Mouse (Mus musculus) ovary, postnatal 14 days (tissue): ENCODE measurements around the gene Mrc2.

Experiments
- DNase-seq: peaks from one replicate; pipeline ENCODE4 v3.0.0; 2022; ENCODE audit warnings: low spot score

Mrc2 gene

DNA sequence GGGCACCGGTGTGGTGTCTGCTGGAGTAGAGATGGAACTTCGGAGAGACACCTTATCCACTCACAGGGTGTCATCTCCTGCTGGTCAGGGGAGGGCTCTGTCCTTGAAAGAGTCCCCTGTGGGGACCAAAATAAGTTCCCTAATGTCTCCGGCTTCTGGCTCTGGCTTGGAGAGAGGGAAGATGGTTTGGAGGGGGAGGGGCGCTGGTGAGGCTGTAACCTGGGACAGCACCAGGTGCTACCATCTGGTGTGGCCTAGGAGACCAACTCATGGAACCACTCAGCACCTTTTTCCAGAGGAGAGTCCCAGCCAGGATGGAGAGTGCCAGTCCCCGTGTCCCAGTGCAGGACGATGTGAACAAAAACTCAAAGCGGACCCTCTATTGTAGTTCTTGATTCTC lies 58.2 kb downstream of the Mrc2 start:
- DNase-seq: no peak

DNA sequence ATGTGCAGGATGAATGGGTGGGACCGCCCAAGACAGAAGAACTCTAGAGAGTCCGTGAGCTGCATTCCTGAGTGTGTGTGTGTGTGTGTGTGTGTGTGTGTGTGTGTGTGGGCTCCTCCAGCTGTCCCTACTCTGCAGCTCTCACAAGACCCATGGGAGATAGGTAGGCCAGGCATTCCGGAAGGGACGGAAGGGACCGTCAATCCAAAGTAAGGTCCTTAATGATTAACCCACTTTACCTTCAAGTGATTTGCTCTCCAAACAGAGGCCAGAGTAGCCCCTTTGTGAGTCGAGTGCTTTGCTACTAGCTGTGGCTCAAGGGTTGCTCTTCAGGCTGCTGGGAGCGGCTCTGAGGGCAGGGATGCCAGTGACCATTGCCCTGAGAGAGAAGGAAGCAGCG lies 59.7 kb downstream of the Mrc2 start:
- no peak for DNase-seq

DNA sequence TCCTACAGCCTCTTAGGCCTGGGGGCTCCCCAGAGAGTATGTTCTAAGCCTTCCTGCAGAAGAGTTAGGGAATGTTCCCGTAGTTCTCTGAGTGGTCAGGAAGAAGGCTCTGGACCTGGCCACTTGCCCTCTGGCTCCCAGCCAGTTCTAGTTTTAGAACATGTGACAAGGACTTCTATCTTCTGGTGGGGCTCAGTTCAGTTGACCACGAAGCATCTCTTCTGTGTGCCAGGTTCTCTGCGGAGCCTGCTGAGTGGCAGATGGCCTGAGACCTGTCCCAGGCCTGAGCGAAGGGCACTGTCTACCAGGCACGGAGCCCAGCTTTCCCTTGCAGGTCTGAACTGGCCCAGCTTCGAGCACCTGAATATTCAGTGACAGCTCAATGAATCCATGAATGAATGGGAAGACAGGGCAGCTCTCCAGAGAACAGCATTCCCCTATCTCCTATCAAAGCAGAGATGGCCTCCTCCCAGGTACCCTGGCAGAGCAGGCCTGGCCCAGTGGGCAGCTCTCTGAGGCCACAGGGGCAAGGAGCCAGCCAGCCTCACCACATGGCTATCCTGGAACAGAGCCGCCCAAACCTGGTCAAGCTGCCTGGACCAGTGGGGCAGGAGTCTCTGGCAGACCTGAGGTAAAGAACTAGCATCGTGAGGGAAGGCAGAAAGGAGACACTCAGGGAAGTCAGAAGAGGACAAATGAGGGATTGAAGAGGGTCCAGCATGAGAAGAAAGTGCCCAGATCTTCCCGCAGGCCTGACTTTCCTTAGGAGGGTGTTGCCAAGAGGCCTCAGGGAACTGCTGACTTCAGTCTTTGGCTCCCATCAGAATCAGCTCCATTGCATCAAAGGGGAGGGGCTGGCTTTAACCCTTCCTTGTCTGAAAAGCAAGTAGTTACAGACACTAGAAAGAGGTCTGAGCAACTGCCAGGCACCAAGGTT lies 60.8 kb downstream of the Mrc2 start:
- DNase-seq: peak; percentile 70

DNA sequence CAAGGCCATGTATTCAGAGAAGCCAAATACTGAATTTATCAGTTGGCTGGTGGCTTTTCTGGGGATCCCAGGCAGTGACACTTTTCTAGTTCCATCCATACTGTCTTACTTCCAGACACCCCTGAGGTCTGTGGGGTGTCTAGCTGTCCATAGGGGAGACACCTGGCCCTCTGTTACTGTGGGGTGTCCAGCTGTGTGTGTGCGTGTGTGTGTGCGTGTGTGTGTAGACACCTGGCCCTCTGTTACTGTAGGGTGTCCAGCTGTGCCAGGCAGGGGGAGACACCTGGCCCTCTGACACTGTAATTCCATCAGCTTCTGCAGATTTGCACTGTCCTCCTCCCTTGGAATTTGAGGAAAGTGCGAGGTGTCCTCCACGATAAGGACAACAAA lies 61.4 kb downstream of the Mrc2 start:
- no peak for DNase-seq

DNA sequence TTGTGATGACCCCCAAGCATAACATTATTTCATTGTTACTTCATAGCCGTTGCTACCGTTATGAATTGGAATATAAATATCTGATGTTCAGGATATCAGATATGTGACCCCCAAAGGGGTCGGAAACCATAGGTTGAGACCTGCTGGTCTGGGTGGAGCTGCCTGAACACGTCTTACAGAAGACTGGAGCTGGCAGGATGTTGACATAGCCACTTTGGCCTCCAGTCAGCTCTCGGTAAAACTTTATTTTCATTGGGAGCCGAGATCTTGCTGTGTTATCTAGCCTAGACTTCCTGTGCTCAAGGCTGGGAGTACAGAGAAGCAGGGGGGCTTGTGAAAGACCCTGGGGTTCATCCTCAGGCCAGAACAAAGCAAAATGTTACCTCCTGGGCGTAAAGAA lies 63.9 kb downstream of the Mrc2 start:
- no peak for DNase-seq

DNA sequence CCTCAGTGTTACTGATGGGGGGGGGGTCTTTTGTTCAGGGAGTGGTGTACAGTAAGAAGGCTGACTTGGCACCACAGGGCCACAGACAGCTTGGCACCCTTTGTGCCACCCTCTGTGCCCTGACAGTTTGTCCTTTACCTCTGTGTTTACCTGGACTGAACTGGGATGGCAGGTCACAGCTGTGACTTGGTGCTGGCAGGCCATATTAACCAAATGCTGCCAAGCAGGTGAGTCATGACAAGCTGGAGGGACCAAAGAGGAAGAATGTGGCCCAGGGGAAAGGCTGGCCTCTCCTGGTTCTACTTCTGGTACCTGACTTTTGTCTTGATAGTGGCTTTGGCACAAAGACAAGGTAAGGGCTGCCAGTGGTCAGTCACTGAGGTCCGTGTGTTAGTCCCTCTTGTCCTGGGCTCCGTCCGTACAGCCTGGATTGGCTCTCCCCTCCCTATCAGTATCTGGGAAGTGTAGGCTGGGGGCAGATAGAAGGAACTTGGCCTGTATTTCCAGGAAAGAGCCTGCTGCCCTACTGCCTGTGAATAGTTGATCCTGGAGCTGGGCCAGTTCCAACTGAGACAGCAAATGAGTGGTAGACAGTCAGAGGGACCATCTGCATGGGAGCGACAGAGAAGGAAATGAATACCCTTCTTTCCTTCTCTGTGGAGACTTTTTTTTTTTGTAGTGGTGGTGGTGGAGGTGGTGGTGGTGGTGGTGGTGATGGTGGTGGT lies 69.8 kb downstream of the Mrc2 start:
- no peak for DNase-seq

DNA sequence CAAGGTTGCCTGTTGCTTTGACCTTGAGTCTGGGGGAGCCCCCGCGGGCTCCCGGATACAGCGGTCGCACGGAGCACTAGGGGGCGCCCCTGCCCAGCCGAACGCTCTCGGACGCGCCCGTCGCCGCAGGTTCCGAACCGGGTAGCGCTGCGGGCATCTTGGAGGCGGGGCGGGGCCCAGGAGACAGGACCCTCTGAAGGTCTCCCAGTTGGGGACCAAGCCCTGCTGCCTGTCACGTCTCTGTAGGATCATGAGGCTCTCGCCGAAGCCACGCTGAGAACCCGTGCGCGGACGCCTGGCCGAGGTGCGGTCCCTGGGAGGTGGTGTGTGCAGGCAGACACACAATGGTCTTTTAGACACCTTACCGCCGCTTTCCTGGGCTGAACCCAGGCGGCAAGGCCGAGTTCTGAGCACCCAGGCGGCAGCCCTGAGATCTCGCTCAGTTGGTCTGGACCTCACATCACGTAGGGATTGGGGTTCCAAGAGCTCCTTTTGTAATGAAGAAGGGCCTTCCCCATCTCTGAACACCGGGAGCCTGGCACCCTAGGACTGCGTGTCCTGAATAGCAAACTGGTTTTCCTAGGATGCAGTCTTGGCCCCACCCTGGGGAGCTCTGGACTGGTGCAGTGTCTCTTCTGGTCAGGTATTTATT lies 70.6 kb downstream of the Mrc2 start:
- DNase-seq: peak; percentile 85

DNA sequence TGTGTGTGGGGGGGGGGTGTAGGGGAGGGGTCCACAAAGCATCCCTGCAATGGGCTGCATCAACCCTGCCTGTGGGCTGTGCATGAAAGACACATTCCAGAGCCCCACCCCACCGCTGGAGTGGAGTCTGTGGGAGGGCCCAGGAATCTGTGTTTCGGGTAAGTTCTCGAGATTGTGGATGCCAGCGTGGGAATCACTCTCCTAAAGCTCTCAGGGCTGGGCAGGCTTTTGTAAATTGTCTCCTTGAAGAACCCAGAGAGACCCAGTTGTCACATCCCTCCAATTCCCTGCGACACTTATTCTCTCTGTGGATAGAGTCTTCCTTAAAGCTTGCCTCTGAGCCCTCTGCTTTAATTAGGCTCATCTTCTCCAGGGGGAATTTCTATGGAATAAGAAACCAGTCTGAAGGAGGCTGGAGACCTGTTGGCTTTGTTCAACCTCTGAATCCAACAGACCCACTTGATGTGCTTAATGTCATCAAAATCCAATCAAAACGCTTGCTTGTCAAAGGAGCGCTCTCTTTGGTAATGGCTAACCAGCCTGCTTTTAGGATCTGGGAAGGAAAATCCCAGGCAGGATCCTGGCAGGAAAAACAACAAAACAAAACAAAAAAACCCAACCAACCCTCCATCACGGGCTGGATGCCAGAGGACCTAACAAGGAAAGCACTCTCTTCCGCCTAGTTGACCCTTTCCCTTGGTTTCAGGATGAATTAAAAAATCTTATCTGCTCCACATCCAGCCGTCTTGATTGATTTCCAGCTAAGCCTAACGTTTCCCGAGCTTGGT lies 71.3 kb downstream of the Mrc2 start:
- no peak for DNase-seq

DNA sequence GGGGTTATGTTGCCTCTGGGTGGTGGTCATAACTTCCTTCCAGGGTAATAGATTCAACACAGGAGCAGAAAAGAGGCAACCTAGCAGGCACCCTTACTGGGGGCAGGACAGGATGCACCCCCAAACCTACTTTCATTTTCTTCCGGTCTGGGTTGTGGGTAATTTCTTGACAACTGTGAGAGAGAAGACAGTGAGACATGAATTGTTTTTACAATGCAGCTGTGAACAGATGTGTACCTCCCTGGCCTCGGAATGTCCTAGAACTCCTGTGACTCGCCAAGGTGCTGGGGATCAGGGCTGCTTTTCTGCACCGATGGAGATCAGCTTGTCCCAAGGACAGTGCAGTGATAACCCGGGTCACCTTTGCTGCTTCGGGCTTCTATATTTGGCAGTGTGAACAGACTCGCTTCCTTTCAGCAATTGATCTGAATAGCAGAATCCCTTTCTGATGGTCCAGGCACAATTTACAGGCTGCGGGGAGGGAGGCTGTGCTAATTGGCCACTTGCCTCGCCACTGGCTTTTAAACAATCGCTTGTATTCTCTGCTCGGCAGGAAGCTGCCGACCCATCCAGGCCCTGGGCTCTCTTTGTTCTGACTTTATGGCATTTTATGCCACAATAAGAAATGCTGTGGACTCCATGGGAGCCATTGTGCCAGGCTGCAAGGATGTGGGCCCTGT lies 72.1 kb downstream of the Mrc2 start:
- no peak for DNase-seq

DNA sequence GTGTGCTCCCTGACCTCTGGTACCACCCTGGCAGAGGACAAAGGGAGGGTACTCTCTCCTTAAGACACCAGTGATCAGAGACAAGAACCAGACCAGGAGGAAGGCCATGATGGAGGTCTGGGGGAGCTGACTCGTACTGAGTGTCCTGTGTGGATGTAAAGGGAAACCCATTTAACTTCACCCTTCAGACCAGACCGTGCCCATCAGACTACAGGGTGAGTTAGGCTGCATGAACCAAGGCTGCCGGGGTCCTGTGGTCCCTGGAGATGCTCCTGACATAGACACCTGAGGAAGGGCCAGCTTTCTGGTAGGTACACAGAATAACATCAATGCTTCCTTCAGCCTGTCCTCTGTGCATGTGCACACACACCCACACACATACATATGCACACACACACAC lies 73.2 kb downstream of the Mrc2 start:
- no peak for DNase-seq

DNA sequence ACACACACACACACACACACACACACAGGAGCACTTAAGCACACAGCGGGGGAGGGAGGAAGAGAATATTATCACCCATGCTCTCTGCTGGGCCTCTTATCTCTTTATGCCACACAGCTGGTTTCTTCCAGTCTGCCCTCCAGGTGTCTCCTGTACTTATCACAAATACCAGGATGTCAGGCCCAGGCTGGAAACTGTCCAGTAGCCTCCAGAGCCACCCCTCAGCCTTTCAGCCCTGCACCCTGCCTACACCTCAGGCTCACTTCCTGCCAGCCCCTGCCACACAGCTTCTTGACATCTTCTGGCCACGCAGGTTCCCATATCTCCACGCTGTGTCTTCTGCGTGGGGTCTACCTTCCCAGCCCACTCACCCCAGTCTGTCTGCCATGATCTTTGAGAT lies 73.6 kb downstream of the Mrc2 start:
- DNase-seq: no peak

DNA sequence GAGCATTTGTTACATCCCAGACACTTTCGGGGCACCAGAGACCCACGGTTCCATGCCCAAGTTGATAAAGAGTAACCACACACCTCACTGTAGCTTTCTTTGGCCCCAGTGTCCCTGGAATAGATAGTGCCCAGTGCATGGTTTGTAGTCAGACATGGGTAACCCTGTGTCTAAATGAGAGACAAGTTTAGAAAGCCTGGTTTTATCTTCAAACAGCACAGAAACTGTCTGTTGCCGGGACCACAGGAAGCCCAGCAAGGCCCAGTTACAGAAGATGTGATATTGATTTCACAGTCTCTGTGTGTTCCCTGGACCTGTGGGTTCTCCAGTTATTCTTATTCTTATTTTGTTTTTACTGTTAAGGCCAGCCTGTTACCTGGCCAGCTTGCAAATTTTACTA lies 74.7 kb downstream of the Mrc2 start:
- no peak for DNase-seq

DNA sequence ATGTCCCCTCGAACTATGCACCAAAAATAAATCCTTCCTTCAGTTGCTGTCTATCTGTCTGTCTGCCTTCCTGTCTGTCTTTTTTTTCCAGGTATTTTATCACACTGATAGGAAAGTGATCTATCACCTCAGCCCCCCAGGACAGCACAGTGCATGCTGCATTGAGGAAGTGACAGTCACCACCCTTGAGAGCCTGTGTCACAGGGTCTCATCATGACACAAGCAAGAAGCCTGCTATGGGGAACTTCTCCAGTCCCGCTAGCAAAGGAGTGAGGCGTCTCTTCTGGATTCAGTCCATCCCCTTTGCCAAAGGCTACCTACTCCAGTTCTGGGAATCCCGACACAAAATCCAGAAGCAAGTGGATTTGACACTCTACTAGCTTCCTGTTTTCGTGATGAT lies 76.4 kb downstream of the Mrc2 start:
- DNase-seq: no peak

DNA sequence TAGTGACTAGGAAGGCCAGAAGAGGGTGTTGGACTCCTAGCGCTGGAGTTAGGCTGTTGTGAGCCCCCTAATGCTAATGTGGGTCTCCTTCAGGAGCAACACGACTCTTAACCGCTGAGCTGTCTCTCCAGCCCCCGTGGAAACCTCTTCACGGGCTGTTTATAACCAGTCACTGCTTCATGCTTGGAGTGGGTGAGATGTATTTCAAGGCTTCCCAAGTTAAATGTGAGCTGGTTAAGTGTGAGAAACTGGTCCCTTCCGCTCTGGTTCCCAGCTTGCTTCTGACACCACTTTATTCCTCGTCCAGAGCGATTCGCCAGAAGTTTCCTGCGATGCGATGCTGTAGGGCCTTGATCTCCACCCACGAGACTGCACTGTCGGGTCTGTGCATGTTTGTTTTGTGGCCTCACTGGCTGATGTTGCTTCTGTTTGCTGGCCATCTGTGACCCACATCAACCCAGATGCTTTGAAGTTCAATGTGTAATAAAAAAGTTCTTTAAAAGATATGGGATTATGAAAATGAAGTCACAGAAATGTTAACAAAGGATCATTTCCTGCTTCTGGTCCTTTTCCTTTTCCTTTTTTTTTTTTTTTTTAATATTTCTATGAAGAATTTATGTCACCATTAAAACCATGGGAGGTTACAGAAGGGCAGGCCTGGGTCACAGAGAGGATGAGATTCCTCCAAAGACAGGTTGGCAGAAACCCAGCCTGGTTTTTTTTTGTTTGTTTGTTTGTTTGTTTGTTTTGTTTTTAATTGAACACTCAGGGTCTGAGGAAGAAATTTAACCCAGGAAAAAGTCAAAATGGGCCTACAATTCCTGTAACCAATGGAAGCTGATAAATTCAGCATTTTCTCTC lies 77.3 kb downstream of the Mrc2 start:
- no peak for DNase-seq

DNA sequence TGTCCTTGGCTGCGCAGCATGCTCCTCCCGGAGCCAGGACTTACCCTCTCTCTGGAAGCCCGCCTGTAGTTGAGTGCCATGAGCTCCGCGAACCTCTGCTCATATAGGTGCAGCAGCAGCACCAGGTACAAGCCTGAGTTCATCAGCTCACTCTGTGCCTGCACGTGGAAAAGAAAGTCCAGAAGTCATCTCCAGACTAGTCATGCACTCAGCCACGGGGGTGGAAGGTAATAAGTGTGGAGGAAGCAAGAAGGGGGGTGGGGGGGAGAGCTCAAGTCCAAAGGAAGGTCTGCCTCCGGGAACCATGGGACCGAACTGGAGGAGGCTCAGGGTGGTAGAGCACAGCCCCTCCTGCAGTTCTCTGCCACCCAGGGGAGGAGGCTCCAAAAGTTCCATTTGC lies 79.4 kb downstream of the Mrc2 start:
- DNase-seq: no peak

DNA sequence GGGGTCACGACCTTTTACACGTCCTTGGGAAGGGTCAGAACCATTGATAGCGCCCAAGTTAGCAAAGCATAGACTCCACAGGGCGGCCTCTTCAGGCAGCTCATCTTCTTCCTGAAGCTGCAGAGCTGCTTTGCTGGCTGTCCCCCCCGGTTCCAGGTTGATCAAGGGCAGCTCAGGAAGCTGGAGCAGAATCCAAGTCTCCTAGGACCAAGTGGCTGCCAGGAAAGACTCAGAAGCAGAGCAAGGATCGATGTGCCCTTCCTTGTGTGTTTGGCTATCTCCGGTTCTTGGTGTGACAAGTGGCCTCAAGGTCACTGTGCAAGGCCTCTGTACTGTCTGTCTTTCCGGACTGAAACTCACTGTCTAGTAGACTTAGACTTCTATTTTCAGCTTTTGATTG lies 81.4 kb downstream of the Mrc2 start:
- DNase-seq: no peak

DNA sequence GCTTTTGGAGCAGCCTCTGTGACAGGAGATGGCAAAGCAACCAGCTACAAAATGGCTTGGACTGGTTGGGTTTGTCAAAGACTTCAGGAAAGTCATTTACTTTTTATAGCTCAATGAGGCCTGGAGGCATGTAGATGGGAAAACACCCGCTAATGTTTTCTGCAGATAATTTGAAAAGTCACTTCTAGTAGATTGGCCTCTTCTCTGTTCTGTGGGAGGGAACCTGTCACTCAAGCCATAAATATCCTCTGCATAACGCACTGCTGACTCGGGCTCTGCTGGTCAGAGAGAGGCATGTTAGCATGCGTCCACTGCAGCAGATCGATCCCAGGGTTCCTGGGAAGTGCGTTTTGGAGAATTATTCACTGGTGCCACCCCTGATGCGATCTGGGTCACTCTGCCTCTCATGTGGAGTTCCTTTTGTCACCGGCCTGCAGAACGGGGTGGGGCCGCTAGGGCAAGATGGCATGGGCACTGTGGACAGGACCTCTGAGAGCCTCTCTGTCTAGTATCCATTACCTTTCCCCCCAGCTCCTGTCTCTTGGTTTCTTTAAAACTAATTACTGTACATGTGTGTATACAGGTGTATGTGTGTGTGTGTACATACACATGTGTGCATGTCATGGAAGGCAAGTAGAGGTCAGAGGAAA lies 82.2 kb downstream of the Mrc2 start:
- DNase-seq: no peak

DNA sequence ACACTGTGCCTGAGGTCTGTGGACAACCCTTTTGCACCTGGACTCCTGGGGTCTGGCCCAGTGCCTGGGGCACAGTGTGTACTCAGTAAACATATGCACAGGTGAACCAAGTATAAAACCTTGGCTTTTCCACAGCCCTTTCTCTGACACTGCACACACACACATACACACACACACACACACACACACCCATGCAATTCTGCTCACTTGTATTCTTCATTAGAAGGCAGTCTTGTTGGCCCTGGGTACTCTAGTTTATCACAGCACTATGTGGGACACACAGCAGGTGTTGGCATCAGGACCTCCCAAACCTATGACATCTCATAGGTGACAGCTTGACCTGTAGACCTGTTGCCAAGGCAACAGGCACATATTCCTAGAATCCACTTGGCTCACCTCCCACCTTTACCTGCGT lies 83.4 kb downstream of the Mrc2 start:
- no peak for DNase-seq

DNA sequence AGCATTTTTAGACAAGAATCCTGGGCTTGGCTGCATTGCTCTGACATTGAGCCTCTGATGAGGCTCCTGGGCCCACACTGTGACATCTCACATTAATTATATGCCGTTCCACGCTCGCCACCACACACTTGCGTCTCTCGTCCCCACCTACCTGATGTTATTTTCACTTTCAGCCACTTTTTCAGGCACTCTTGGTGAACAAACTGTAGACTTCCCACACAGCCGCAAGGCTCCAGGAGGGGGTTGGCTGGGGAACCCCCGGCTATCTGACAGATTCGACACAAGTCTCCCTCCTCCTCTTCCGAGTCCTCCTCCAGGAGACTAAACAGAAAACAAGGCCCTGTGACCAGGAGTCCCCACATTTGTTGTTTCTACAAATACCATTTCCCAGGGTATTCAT lies 92.8 kb downstream of the Mrc2 start:
- DNase-seq: no peak

DNA sequence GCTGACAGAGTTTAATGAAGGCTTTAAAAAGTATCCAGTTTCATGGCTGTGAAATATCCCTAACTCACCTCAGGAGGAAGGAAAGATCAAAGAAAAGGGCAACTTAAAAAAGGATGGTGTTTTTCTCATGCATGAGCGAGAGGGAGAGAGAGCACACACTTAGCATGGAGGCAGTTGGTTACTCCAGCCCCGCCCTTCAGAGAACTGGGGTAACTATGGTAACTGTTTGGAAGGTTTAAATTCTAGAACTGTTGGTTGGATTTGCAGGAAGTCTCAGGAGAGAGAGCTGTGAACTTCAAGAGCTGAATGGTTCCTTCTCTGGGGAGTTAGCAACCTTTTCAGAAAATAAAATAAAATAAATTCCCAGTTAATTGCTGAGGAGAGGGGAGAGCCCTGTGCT lies 96.2 kb downstream of the Mrc2 start:
- no peak for DNase-seq
